Mouse (Mus musculus) gastrocnemius, postnatal 25 days (tissue): Measurements from ENCODE around the gene Gipc2. TPM values are rescaled to one million over a fixed set of nuclear protein-coding genes. Genes with fewer than 3 reads are reported as not detected.

ENCODE experiments used
- DNase-seq: peaks from one replicate; pipeline ENCODE4 v3.0.0; 2022
- total RNA-seq, 2 experiments: library from RNA; stranded (reverse); gene quantifications; 1 replicate in 1 of 2; 2 replicates in 1 of 2; pipeline ENCODE4 v1.2.3; 2021

The Gipc2 gene
- total RNA-seq, 2 experiments from 2014 or later = 0.24 to 0.59 TPM

- no peak for DNase-seq
Measured at GRCm38 (mm10) chr3:152068311-152068710, 97.7 kb downstream of the Gipc2 start.

- DNase-seq = no peak
Measured at GRCm38 (mm10) chr3:152066696-152067095, 99.3 kb downstream of the Gipc2 start.

GRCm38 (mm10) chr3:152065806-152066205 lies 100.2 kb downstream of the Gipc2 start:
- no peak for DNase-seq

- no peak for DNase-seq
Measured at GRCm38 (mm10) chr3:152064166-152064565, 101.9 kb downstream of the Gipc2 start.

GRCm38 (mm10) chr3:152062806-152063205 lies 103.2 kb downstream of the Gipc2 start:
- no peak for DNase-seq

GRCm38 (mm10) chr3:152061145-152061544 lies 104.9 kb downstream of the Gipc2 start:
- DNase-seq = no peak

- no peak for DNase-seq
Measured at GRCm38 (mm10) chr3:152058235-152058634, 107.8 kb downstream of the Gipc2 start.

GRCm38 (mm10) chr3:152054260-152054659 lies 111.8 kb downstream of the Gipc2 start:
- no peak for DNase-seq

- DNase-seq = no peak
Measured at GRCm38 (mm10) chr3:152051959-152052358, 114.1 kb downstream of the Gipc2 start.

GRCm38 (mm10) chr3:152047914-152048313 lies 118.1 kb downstream of the Gipc2 start:
- DNase-seq = no peak

- no peak for DNase-seq
Measured at GRCm38 (mm10) chr3:152046895-152047294, 119.1 kb downstream of the Gipc2 start.

Other genes starting within 250 kb of the Gipc2 start
- gene Dnajb4, start 44.1 kb upstream of the Gipc2 start, total RNA-seq = 10 to 100 TPM; 43.3 to 47.7 TPM
- gene Fubp1, start 44.2 kb upstream of the Gipc2 start, total RNA-seq = 10 to 100 TPM; 29.1 to 29.7 TPM
- 100 to 1,000 TPM; 331 to 433 TPM for gene Nexn, start 100.1 kb upstream of the Gipc2 start, total RNA-seq
- gene Miga1, start 174.2 kb upstream of the Gipc2 start, total RNA-seq = 1 to 10 TPM; 4.8 to 5.7 TPM
- gene Usp33, start 180.2 kb upstream of the Gipc2 start, total RNA-seq = 10 to 100 TPM; 17.6 to 22.9 TPM
- gene Zzz3, start 229.2 kb upstream of the Gipc2 start, total RNA-seq = 10 to 100 TPM; 15.3 to 16.1 TPM